Mouse (Mus musculus) stomach, embryonic 15.5 days (tissue): ENCODE data around the gene Gm20683. TPM values are rescaled to one million over a fixed set of nuclear protein-coding genes. Genes with fewer than 3 reads are reported as not detected.

ENCODE experiments used
- ATAC-seq: fragments of 200-750 bp; cut with Nextera tagmentation; 2 replicates; pipeline ENCODE4 v1.8.0; 2017; ENCODE audit warnings: low read depth, moderate number of reproducible peaks, moderate TSS enrichment; ENCODE audit not compliant: insufficient read depth, low FRiP score
- H3K27ac ChIP-seq: fragments of 300-500 bp; sonication (generic); 2 replicates; pipeline ENCODE4 v1.5.1; 2015; ENCODE audit warnings: mild to moderate bottlenecking, inconsistent platforms
- H3K27me3 ChIP-seq: fragments of 300-500 bp; sonication (generic); replicated peaks from 2 replicates; pipeline ENCODE4 v1.6.1; 2015; ENCODE audit warnings: inconsistent platforms
- H3K36me3 ChIP-seq: fragments of 300-500 bp; sonication (generic); 2 replicates; pipeline ENCODE4 v1.6.1; 2015; ENCODE audit warnings: inconsistent platforms
- H3K4me1 ChIP-seq: fragments of 300-500 bp; sonication (generic); 2 replicates; pipeline ENCODE4 v1.6.1; 2015; ENCODE audit warnings: inconsistent platforms
- H3K4me2 ChIP-seq: fragments of 300-500 bp; sonication (generic); 2 replicates; pipeline ENCODE4 v1.6.1; 2015; ENCODE audit warnings: mild to moderate bottlenecking, inconsistent platforms
- H3K4me3 ChIP-seq: fragments of 300-500 bp; sonication (generic); replicated peaks from 2 replicates; pipeline ENCODE4 v1.5.1; 2015; ENCODE audit warnings: inconsistent platforms
- H3K9ac ChIP-seq: fragments of 300-500 bp; sonication (generic); 2 replicates; pipeline ENCODE4 v1.6.1; 2015; ENCODE audit warnings: inconsistent platforms
- H3K9me3 ChIP-seq: fragments of 300-500 bp; sonication (generic); 2 replicates; pipeline ENCODE4 v1.6.1; 2016; ENCODE audit warnings: inconsistent platforms
- WGBS: fragments of 180-500 bp; shearing (Covaris S2); methylation state at CpG from one replicate; pipeline ENCODE4 v1.1.7; 2015; 5-methylcytosine and 5-hydroxymethylcytosine counted together
- polyA plus RNA-seq: library from polyadenylated mRNA; unstranded; fragments of >200 nt; fragmentation: Nextera tagmentation; extraction: Ambion mirVana; gene quantifications from 2 replicates; pipeline ENCODE4 v1.2.1, GENCODE M21; 2015

Gm20683 gene
- polyA plus RNA-seq, 1 experiment from 2014 or later: 2.7 TPM

- Histone ChIP-seq H3K27me3 (no peaks in the 10 kb centered on the region), H3K4me1 (peaks cover 28% of the 10 kb centered on the region), H3K4me2 (peak overlapping the region; percentile 91), H3K9ac (peak overlapping the region; percentile 61), H3K36me3 (no peaks in the 10 kb centered on the region), H3K27ac (peak overlapping the region; percentile 27), H3K4me3 (peak overlapping the region; percentile 85), H3K9me3 (no peaks in the 10 kb centered on the region)
- no peak for ATAC-seq
- WGBS: 3% methylated on average over 37 of the region's 37 CpGs
Measured at GRCm38 (mm10) chr17:25796211-25796771, 45.3 kb downstream of the Gm20683 start.

- H3K9me3 ChIP-seq: no peaks in the 10 kb centered on the region
- H3K27ac ChIP-seq: peak within 1 kb of the TSS; percentile 27
- peak within 1 kb of the TSS; percentile 85 for H3K4me3 ChIP-seq
- no peaks in the 10 kb centered on the region for H3K27me3 ChIP-seq
- ATAC-seq: no peak
- 31% methylated on average over 6 of the region's 6 CpGs for WGBS
- peak within 1 kb of the TSS; percentile 91 for H3K4me2 ChIP-seq
- H3K4me1 ChIP-seq: peaks cover 34% of the 10 kb centered on the region
- peak within 1 kb of the TSS; percentile 61 for H3K9ac ChIP-seq
- H3K36me3 ChIP-seq: no peaks in the 10 kb centered on the region
Measured at GRCm38 (mm10) chr17:25795609-25796092, 45.9 kb downstream of the Gm20683 start, which contains the start of gene AC134908.4. Gene AC134908.4 (minus strand): TSS chr17:25795659.

- no peaks in the 10 kb centered on the region for H3K36me3 ChIP-seq
- H3K4me1 ChIP-seq: peaks cover 36% of the 10 kb centered on the region
- no peak for ATAC-seq
- no peak overlapping the region for H3K4me3 ChIP-seq
- H3K9ac ChIP-seq: no peak overlapping the region
- whole genome bisulfite sequencing: 86% methylated on average over 17 of the region's 17 CpGs
- H3K9me3 ChIP-seq: no peaks in the 10 kb centered on the region
- peak overlapping the region; percentile 91 for H3K4me2 ChIP-seq
- no peaks in the 10 kb centered on the region for H3K27me3 ChIP-seq
- 0 out of 2 replicates have a peak overlapping the region, but pooled peaks have one; percentile 11 for H3K27ac ChIP-seq
Measured at GRCm38 (mm10) chr17:25794998-25795397, 46.6 kb downstream of the Gm20683 start.

GRCm38 (mm10) chr17:25794197-25794596 is 47.4 kb downstream of the Gm20683 start:
- no peaks in the 10 kb centered on the region for H3K36me3 ChIP-seq
- WGBS: 69% methylated on average over 13 of the region's 13 CpGs
- no peak overlapping the region for H3K9ac ChIP-seq
- ATAC-seq: no peak
- no peak overlapping the region for H3K4me3 ChIP-seq
- H3K9me3 ChIP-seq: no peaks in the 10 kb centered on the region
- no peak overlapping the region for H3K4me2 ChIP-seq
- H3K27me3 ChIP-seq: no peaks in the 10 kb centered on the region
- no peak overlapping the region for H3K27ac ChIP-seq
- peaks cover 36% of the 10 kb centered on the region for H3K4me1 ChIP-seq

DNA sequence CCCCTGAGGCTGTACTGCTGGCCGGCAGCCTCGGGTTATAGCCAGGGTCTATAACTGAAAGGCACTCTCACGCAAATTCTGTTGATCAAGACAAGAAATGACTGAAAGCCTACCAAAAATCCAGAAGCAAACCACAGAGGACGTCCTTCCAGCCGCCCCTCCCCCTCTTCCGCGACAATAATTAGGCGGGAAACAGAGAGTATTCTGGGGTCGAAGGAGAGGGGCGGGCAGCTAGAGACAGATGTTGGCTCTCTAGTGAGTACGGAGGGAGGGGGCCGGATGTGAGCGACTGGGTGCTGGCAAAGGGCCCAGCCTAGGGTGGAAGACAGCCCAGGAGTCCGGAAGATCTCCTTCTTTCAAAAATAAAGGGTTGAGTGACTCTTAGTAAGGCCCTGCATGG is 48.9 kb downstream of the Gm20683 start, which contains the start of gene Fam173a:
TSS of gene Fam173a (minus strand) at position 287 of the 400 bp plus-strand sequence.
- H3K9ac ChIP-seq: peak within 1 kb of the TSS; percentile 33
- H3K4me3 ChIP-seq: peak within 1 kb of the TSS; percentile 74
- peak within 1 kb of the TSS; percentile 79 for H3K4me2 ChIP-seq
- no peaks in the 10 kb centered on the region for H3K36me3 ChIP-seq
- peak within 1 kb of the TSS; percentile 95 for H3K27ac ChIP-seq
- peak; percentile 59 for ATAC-seq
- no peaks in the 10 kb centered on the region for H3K27me3 ChIP-seq
- H3K4me1 ChIP-seq: peaks cover 36% of the 10 kb centered on the region
- under 1% methylated on average over 14 of the region's 14 CpGs for WGBS
- no peaks in the 10 kb centered on the region for H3K9me3 ChIP-seq

- under 1% methylated on average over 45 of the region's 45 CpGs for WGBS
- peak overlapping the region; percentile 74 for H3K4me3 ChIP-seq
Measured at GRCm38 (mm10) chr17:25791843-25792527, 49.6 kb downstream of the Gm20683 start.

DNA sequence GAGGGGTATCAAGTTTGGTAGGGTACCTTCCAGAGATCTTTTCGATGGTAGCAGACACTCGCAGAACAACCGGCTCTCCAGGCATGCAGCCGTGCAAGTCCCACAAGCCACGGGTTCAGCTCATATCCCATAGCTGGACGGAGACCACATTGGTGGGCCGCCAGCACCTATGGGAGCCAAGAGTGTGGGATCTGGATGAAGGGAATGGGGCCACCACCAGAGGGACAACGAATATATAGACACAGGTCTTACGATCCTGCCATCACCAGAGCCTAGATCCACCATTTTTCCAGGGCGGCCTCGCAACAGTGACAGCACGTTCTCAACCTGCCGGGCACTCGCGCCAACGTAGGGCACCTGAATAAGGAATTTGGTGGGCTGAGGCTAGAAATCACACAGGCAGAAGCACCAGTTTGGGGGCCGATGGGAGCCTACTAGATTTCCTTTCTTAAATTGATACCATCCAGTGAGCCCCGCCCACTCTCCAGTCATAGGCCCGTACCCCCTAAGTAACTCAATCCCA is 50.2 kb downstream of the Gm20683 start:
- Histone ChIP-seq H3K4me3 (peak overlapping the region; percentile 74), H3K4me1 (peaks cover 34% of the 10 kb centered on the region), H3K4me2 (peak overlapping the region; percentile 79), H3K9ac (peak overlapping the region; percentile 33), H3K27ac (peak overlapping the region; percentile 95), H3K36me3 (no peaks in the 10 kb centered on the region), H3K9me3 (no peaks in the 10 kb centered on the region), H3K27me3 (no peaks in the 10 kb centered on the region)
- 0 out of 2 replicates have a peak, but pooled peaks have one; percentile 4 for ATAC-seq
- 25% methylated on average over 19 of the region's 19 CpGs for WGBS

More at GRCm38 (mm10) chr17:25791843-25792527, 49.6 kb downstream of the Gm20683 start:
- peak; percentile 52 for ATAC-seq
- H3K36me3 ChIP-seq: no peaks in the 10 kb centered on the region
- no peaks in the 10 kb centered on the region for H3K9me3 ChIP-seq
- H3K4me1 ChIP-seq: peaks cover 36% of the 10 kb centered on the region
- peak overlapping the region; percentile 95 for H3K27ac ChIP-seq
- H3K9ac ChIP-seq: peak overlapping the region; percentile 33
- no peaks in the 10 kb centered on the region for H3K27me3 ChIP-seq
- H3K4me2 ChIP-seq: peak overlapping the region; percentile 79

- Histone ChIP-seq H3K27ac (no peak overlapping the region), H3K4me3 (no peak overlapping the region), H3K4me2 (no peak overlapping the region), H3K27me3 (no peaks in the 10 kb centered on the region), H3K9ac (no peak overlapping the region), H3K9me3 (no peaks in the 10 kb centered on the region), H3K36me3 (peaks cover 10% of the 10 kb centered on the region), H3K4me1 (peaks cover 37% of the 10 kb centered on the region)
- 90% methylated on average over 9 of the region's 9 CpGs for WGBS
- no peak for ATAC-seq
Measured at GRCm38 (mm10) chr17:25786781-25787504, 54.6 kb downstream of the Gm20683 start.

GRCm38 (mm10) chr17:25786280-25786679 is 55.3 kb downstream of the Gm20683 start, which contains the start of gene Ccdc78:
Gene Ccdc78 (plus strand): TSS chr17:25786580.
- no peak for ATAC-seq
- Histone ChIP-seq H3K9ac (peak within 1 kb of the TSS; percentile 60), H3K36me3 (peaks cover 16% of the 10 kb centered on the region), H3K9me3 (no peaks in the 10 kb centered on the region), H3K4me2 (peak within 1 kb of the TSS; percentile 86), H3K27me3 (no peaks in the 10 kb centered on the region), H3K27ac (peak within 1 kb of the TSS; percentile 92), H3K4me3 (peak within 1 kb of the TSS; percentile 82), H3K4me1 (peaks cover 32% of the 10 kb centered on the region)
- WGBS: 82% methylated on average over 3 of the region's 3 CpGs

GRCm38 (mm10) chr17:25785281-25785745 is 56.2 kb downstream of the Gm20683 start, which contains the start of gene Haghl:
Gene Haghl (minus strand): TSS chr17:25785673.
- H3K4me1 ChIP-seq: peaks cover 25% of the 10 kb centered on the region
- H3K9ac ChIP-seq: peak within 1 kb of the TSS; percentile 60
- peaks cover 25% of the 10 kb centered on the region for H3K36me3 ChIP-seq
- H3K4me3 ChIP-seq: peak within 1 kb of the TSS; percentile 82
- ATAC-seq: peak; percentile 86
- H3K9me3 ChIP-seq: no peaks in the 10 kb centered on the region
- WGBS: under 1% methylated on average over 23 of the region's 23 CpGs
- H3K4me2 ChIP-seq: peak within 1 kb of the TSS; percentile 86
- peak within 1 kb of the TSS; percentile 92 for H3K27ac ChIP-seq
- H3K27me3 ChIP-seq: no peaks in the 10 kb centered on the region
